Mouse (Mus musculus): ENCODE measurements around the gene Acox2. TPM values are rescaled to one million over a fixed set of nuclear protein-coding genes. Genes with fewer than 3 reads are reported as not detected.

Gene Acox2
- polyA plus RNA-seq, 1 experiment from 2014 or later, result 0.23 TPM

DNA sequence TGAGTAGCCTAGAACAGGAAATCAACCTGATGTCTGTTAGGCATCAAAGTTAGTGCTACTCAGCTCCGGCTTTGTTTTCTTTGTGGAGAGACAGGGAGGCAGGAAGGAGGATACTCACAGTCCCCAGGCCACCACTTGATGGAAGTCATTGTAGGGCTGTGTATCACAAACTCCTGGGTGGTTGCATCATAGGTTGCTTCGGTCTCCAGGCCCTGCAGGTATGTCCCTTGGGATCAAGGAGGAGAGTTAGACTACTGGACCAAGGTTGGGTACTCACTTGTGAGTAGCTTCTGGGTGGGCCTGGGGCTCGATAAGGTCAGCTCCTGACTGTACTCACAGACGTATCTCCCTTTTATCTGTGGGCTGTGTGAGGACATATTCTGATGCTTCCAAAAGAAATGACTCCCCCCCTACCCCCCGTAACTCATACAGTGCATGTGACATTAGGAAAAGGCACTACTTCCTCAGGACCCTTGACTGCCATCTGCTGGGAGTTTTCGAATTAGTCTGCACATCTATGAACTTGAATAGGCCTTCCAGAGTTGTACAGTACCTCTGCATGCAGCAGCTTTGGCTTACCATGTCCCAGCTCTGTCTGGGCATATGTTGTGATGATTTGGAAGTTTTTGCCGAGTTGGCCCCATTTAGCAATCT is 4.0 kb downstream of the Acox2 start:
- Histone ChIP-seq H3K27ac (ENCODE audit: low read depth, low read length) (no peak overlapping the region), H3K9me3 (ENCODE audit: control insufficient read depth, low read length) (no peaks in the 10 kb centered on the region), H3K9ac (ENCODE audit: low read depth, low read length) (no peak overlapping the region), H3K4me3 (ENCODE audit: low read length) (no peak overlapping the region), H3K36me3 (ENCODE audit: control insufficient read depth, insufficient read depth, low read length) (no peaks in the 10 kb centered on the region), H3K4me2 (ENCODE audit: low read length) (no peak overlapping the region), H3K4me1 (ENCODE audit: control insufficient read depth, insufficient read depth, low read depth, low read length) (no peaks in the 10 kb centered on the region), H3K27me3 (replicated peaks; ENCODE audit: control insufficient read depth, insufficient read depth, low read length) (no peaks in the 10 kb centered on the region)
- 77% methylated on average over 7 of the region's 7 CpGs for WGBS
- peak; percentile 60 for ATAC-seq

DNA sequence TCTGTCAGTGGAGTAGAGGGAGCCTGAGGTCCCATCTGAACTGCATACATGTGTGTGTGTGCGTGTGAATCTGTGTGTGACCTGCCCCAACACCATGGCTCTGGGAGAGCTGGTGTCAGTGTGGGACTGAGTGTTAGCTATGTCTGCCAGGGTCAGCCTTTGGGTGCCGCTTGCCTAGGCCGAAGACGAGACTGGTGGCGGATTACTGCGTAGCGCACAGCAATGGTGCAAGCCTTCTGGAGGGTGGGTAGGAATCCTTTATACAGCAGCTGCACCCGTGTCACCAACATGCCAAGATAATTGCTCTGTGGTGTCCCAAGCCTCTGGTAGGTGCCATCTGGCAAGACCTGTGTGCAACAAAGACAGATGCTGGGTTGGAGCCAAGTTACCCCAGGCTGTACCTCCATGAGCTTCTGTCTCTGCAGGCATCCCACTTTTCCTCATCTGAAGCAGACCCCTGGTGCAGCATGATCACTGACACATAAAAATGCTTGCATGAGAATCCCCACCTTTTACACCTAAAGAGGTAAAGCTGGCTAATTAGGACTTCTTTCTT is 7.7 kb downstream of the Acox2 start:
- 0 out of 2 replicates have a peak, but pooled peaks have one; percentile 29 for ATAC-seq
- H3K9ac ChIP-seq (ENCODE audit: low read depth, low read length), result no peak overlapping the region
- H3K4me3 ChIP-seq (ENCODE audit: low read length), result no peak overlapping the region
- H3K9me3 ChIP-seq (ENCODE audit: control insufficient read depth, low read length), result no peaks in the 10 kb centered on the region
- no peak overlapping the region for H3K27ac ChIP-seq (ENCODE audit: low read depth, low read length)
- WGBS, result 89% methylated on average over 8 of the region's 8 CpGs
- H3K27me3 ChIP-seq (replicated peaks; ENCODE audit: control insufficient read depth, insufficient read depth, low read length), result no peaks in the 10 kb centered on the region
- no peaks in the 10 kb centered on the region for H3K4me1 ChIP-seq (ENCODE audit: control insufficient read depth, insufficient read depth, low read depth, low read length)
- no peaks in the 10 kb centered on the region for H3K36me3 ChIP-seq (ENCODE audit: control insufficient read depth, insufficient read depth, low read length)
- no peak overlapping the region for H3K4me2 ChIP-seq (ENCODE audit: low read length)

DNA sequence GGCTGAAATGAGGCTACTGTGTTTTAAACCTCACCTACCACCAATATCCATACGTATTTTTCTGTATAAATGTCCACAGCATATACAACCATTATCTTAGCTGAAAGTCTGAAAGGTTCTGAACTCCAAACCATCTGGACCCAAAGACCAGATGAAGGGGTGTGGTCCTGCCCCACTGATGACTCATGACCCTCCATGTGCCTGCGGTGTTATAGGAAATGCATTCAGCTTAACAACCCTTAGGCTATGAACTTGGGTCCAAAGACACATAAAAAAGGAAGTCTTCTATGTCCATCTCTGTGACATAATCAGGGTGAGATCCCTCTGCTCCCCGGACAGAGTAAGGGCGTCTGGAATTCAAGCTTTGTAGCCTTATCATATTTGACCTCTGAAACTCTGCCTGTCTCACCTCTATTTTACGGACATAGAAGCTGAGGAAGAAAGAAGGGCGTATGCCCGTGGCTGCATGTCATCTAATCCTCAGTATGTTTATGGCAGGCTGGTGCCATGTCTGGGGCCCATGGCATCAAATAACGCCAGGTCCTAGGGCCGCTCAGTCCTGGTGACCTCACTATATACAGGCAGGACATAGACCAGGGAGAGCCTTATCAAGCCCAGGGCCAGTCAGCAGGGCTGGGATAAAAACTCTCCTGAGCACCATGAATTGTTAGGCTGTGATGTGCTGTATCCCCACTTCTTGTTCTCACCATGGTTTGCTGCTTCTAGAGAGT is 8.8 kb downstream of the Acox2 start:
- ATAC-seq, result no peak

DNA sequence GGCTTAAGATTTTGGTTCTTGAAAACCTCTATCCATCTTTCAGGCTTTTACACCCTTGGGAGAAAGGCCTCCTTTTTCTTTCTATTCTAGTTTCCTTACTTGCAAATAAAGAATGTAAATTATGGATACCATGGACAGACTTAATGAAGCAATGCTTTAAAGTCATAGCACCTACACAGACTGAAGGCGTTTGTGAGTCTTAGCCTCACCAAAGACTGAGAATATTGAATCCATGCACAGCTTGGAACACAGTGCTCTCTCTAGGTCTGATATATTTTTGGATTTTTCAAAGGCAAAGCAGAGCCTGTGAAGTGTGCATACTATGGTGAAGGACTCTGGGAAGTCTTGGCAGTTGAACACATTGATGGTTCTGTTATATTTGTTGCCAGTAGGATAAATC is 9.9 kb downstream of the Acox2 start:
- no peaks in the 10 kb centered on the region for H3K9me3 ChIP-seq (ENCODE audit: control insufficient read depth, low read length)
- H3K4me1 ChIP-seq (ENCODE audit: control insufficient read depth, insufficient read depth, low read depth, low read length), result no peaks in the 10 kb centered on the region
- WGBS, result 98% methylated on average over 1 of the region's 1 CpGs

More for the DNA sequence above, 8.8 kb downstream of the Acox2 start:
- Histone ChIP-seq H3K9ac (ENCODE audit: low read depth, low read length) (no peak overlapping the region), H3K27ac (ENCODE audit: low read depth, low read length) (no peak overlapping the region), H3K4me3 (ENCODE audit: low read length) (no peak overlapping the region), H3K9me3 (ENCODE audit: control insufficient read depth, low read length) (no peaks in the 10 kb centered on the region), H3K4me1 (ENCODE audit: control insufficient read depth, insufficient read depth, low read depth, low read length) (no peaks in the 10 kb centered on the region), H3K27me3 (replicated peaks; ENCODE audit: control insufficient read depth, insufficient read depth, low read length) (no peaks in the 10 kb centered on the region), H3K4me2 (ENCODE audit: low read length) (no peak overlapping the region), H3K36me3 (ENCODE audit: control insufficient read depth, insufficient read depth, low read length) (no peaks in the 10 kb centered on the region)
- 88% methylated on average over 9 of the region's 9 CpGs for WGBS

DNA sequence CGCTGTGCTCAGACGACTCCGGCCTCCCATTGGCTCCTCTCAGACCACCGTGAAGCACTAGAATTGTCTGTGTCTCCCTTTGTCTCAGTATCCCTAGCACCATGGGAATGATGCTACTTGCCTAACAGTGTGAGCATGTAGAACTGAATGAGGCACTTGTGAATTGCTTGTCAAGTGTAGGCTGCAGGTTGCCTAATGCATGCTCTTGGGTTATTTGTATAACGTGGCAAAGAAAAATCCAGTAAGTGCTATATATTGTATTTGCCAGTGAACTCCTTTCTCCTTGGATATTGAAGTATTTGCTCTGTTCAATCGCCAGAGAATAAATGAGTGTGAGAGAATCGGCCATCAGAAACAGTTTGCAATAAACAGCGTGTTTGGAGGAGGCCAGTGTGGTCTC is 12.3 kb downstream of the Acox2 start:
- Histone ChIP-seq H3K9ac (ENCODE audit: low read depth, low read length) (no peak overlapping the region), H3K27ac (ENCODE audit: low read depth, low read length) (no peak overlapping the region), H3K4me2 (ENCODE audit: low read length) (no peak overlapping the region), H3K36me3 (ENCODE audit: control insufficient read depth, insufficient read depth, low read length) (no peaks in the 10 kb centered on the region), H3K27me3 (replicated peaks; ENCODE audit: control insufficient read depth, insufficient read depth, low read length) (no peaks in the 10 kb centered on the region), H3K4me1 (ENCODE audit: control insufficient read depth, insufficient read depth, low read depth, low read length) (no peaks in the 10 kb centered on the region), H3K4me3 (ENCODE audit: low read length) (no peak overlapping the region), H3K9me3 (ENCODE audit: control insufficient read depth, low read length) (no peaks in the 10 kb centered on the region)
- 86% methylated on average over 8 of the region's 8 CpGs for WGBS
- ATAC-seq, result no peak

More for the DNA sequence above, 9.9 kb downstream of the Acox2 start:
- Histone ChIP-seq H3K27ac (ENCODE audit: low read depth, low read length) (no peak overlapping the region), H3K36me3 (ENCODE audit: control insufficient read depth, insufficient read depth, low read length) (no peaks in the 10 kb centered on the region), H3K9ac (ENCODE audit: low read depth, low read length) (no peak overlapping the region), H3K4me3 (ENCODE audit: low read length) (no peak overlapping the region), H3K4me2 (ENCODE audit: low read length) (no peak overlapping the region), H3K27me3 (replicated peaks; ENCODE audit: control insufficient read depth, insufficient read depth, low read length) (no peaks in the 10 kb centered on the region)
- no peak for ATAC-seq

DNA sequence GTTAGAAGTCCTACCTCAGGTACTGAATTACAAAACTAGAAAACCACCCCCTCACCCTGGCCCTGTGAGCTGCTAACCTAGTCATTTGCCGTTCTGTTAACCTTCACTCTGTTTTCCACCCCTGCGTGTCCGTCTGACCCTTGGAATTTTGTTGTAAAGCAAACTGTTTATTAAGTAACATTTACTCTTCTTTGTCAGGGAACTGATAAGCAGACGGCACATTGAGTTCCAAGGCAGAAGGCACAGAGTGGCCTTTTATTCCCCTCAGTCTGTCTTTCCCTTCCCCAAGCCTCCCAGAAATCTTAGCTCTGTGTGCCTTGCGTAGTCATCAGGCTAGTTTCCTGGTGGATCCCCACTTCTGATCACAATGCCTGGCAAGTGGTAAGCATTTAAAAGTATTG is 14.9 kb downstream of the Acox2 start:
- H3K4me3 ChIP-seq (ENCODE audit: low read length), result no peak overlapping the region
- H3K27ac ChIP-seq (ENCODE audit: low read depth, low read length), result no peak overlapping the region
- no peak overlapping the region for H3K9ac ChIP-seq (ENCODE audit: low read depth, low read length)
- H3K36me3 ChIP-seq (ENCODE audit: control insufficient read depth, insufficient read depth, low read length), result no peaks in the 10 kb centered on the region
- no peaks in the 10 kb centered on the region for H3K27me3 ChIP-seq (replicated peaks; ENCODE audit: control insufficient read depth, insufficient read depth, low read length)
- 86% methylated on average over 5 of the region's 5 CpGs for WGBS
- H3K4me1 ChIP-seq (ENCODE audit: control insufficient read depth, insufficient read depth, low read depth, low read length), result no peaks in the 10 kb centered on the region
- no peaks in the 10 kb centered on the region for H3K9me3 ChIP-seq (ENCODE audit: control insufficient read depth, low read length)
- no peak overlapping the region for H3K4me2 ChIP-seq (ENCODE audit: low read length)
- no peak for ATAC-seq

DNA sequence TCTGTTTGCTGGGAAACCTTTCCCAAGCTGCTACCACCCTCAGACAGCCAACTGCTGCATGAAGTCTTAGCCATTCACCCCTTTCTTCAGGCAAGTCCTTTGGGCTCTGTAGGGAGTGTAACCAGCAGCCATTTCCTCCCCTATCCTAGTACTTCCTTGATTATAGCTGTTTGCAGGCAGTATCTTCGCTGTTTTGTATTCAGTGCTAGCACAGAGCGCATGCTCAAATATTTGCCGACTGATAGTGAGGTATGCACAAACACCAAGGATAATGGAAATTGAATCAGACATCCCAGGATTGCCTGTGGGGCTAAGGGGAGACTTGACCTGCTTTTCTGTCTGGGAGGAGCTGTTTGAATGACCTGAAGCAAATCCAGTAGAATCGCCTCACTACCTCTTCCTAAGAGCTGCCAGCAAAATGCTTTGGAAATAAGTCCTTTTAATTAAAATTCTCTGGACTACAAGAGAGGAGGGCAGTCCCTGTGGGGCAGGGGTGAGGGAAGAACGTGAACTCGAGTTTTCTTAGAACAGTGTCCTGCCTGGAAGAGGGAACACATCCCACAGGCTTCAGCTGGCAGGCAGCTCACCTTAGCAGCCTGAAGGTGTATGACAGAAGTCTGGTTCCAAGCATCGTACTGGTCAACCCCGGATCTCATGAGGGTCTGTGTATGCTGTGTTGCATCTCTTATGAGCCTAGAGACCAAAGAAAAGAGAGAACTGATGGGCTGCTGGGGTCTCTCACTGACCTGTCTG is 15.8 kb downstream of the Acox2 start:
- 71% methylated on average over 8 of the region's 8 CpGs for WGBS
- ATAC-seq, result peak; percentile 25; the same call in 1 of the 2 replicates
- Histone ChIP-seq H3K36me3 (ENCODE audit: control insufficient read depth, insufficient read depth, low read length) (no peaks in the 10 kb centered on the region), H3K27me3 (replicated peaks; ENCODE audit: control insufficient read depth, insufficient read depth, low read length) (no peaks in the 10 kb centered on the region), H3K4me1 (ENCODE audit: control insufficient read depth, insufficient read depth, low read depth, low read length) (no peaks in the 10 kb centered on the region), H3K4me2 (ENCODE audit: low read length) (no peak overlapping the region), H3K9me3 (ENCODE audit: control insufficient read depth, low read length) (no peaks in the 10 kb centered on the region), H3K4me3 (ENCODE audit: low read length) (no peak overlapping the region), H3K27ac (ENCODE audit: low read depth, low read length) (no peak overlapping the region), H3K9ac (ENCODE audit: low read depth, low read length) (peak overlapping the region; percentile 9; the same call in 1 of the 2 replicates)

DNA sequence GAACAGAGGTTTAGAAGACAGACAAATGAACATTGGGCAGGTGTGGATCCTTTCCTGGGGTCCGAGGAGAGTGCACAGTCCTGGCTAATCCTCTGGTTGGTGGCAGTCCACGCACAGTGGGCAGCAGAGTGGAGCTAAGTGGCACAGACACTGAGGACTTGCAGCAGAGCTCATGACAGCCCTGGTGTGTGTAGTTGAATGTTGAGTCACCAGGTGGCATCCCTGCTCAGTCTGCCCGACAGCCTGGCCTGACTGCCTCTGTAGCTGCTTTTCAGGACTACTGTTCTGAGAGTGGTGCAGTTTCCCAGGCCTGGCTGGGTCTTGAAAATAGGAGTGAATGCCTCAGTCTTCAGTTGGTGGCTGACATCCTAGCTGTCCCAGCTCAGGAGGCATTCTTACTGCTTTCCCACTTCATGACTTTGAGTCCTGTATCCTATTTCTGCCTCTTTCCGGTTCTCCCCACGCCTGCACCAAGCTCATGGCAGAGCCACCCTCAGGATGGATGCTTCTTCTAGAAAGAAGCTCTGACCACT is 16.7 kb downstream of the Acox2 start:
- no peaks in the 10 kb centered on the region for H3K9me3 ChIP-seq (ENCODE audit: control insufficient read depth, low read length)
- WGBS, result 67% methylated on average over 5 of the region's 5 CpGs
- no peaks in the 10 kb centered on the region for H3K27me3 ChIP-seq (replicated peaks; ENCODE audit: control insufficient read depth, insufficient read depth, low read length)
- no peaks in the 10 kb centered on the region for H3K36me3 ChIP-seq (ENCODE audit: control insufficient read depth, insufficient read depth, low read length)
- H3K9ac ChIP-seq (ENCODE audit: low read depth, low read length), result no peak overlapping the region; the same call in 1 of the 2 replicates
- H3K4me2 ChIP-seq (ENCODE audit: low read length), result no peak overlapping the region
- no peak overlapping the region for H3K27ac ChIP-seq (ENCODE audit: low read depth, low read length)
- no peak overlapping the region for H3K4me3 ChIP-seq (ENCODE audit: low read length)
- peak; percentile 87 for ATAC-seq
- H3K4me1 ChIP-seq (ENCODE audit: control insufficient read depth, insufficient read depth, low read depth, low read length), result no peaks in the 10 kb centered on the region

DNA sequence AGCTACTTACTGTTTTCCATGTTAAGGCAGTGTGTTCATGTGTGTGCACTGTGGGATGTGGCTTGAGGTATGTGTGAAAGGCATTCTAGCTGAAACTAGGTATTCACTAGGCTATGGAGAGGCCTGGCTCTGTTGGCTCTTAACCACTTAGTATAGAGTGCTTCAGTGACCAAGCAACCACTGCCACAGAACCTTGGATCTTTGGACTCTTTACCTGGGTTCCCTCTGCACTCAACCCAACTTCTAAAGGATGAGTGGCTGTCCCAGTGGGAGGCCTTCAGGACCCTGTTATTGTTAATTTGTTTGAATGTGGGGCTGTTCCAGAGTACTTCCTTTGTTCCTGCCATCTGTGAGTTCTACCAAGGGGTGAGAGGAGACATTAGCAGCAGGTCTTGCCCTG is 17.3 kb downstream of the Acox2 start:
- no peak overlapping the region for H3K9ac ChIP-seq (ENCODE audit: low read depth, low read length)
- H3K27me3 ChIP-seq (replicated peaks; ENCODE audit: control insufficient read depth, insufficient read depth, low read length), result no peaks in the 10 kb centered on the region
- H3K4me2 ChIP-seq (ENCODE audit: low read length), result no peak overlapping the region
- no peaks in the 10 kb centered on the region for H3K4me1 ChIP-seq (ENCODE audit: control insufficient read depth, insufficient read depth, low read depth, low read length)
- H3K36me3 ChIP-seq (ENCODE audit: control insufficient read depth, insufficient read depth, low read length), result no peaks in the 10 kb centered on the region
- no peaks in the 10 kb centered on the region for H3K9me3 ChIP-seq (ENCODE audit: control insufficient read depth, low read length)
- no peak overlapping the region for H3K27ac ChIP-seq (ENCODE audit: low read depth, low read length)
- H3K4me3 ChIP-seq (ENCODE audit: low read length), result no peak overlapping the region
- no peak for ATAC-seq
